Mouse (Mus musculus) lung, embryonic 16.5 days (tissue): ENCODE data around the gene Yeats2. TPM values are rescaled to one million over a fixed set of nuclear protein-coding genes. Genes with fewer than 3 reads are reported as not detected.

Source experiments
- ATAC-seq: fragments of 200-750 bp; cut with Nextera tagmentation; 2 replicates; pipeline ENCODE4 v1.8.0; 2017; ENCODE audit warnings: low read depth, mild to moderate bottlenecking, moderate library complexity
- H3K27ac ChIP-seq: fragments of 300-500 bp; sonication (generic); 2 replicates; pipeline ENCODE4 v1.5.1; 2014; ENCODE audit warnings: mild to moderate bottlenecking, control low read depth, low read length
- H3K27me3 ChIP-seq: fragments of 300-500 bp; sonication (generic); 2 replicates; pipeline ENCODE4 v1.6.1; 2014; ENCODE audit warnings: low read depth, low read length, mixed read lengths; ENCODE audit not compliant: control insufficient read depth, insufficient read depth
- H3K36me3 ChIP-seq: fragments of 300-500 bp; sonication (generic); 2 replicates; pipeline ENCODE4 v1.6.1; 2014; ENCODE audit warnings: low read length; ENCODE audit not compliant: control insufficient read depth, insufficient read depth
- H3K4me1 ChIP-seq: fragments of 300-500 bp; sonication (generic); replicated peaks from 2 replicates; pipeline ENCODE4 v1.6.1; 2014; ENCODE audit warnings: low read length, mixed read lengths; ENCODE audit not compliant: control insufficient read depth, insufficient read depth
- H3K4me2 ChIP-seq: fragments of 300-500 bp; sonication (generic); 2 replicates; pipeline ENCODE4 v1.6.1; 2014; ENCODE audit warnings: low read depth, low read length, control low read depth
- H3K4me3 ChIP-seq: fragments of 300-500 bp; sonication (generic); 2 replicates; pipeline ENCODE4 v1.5.1; 2014; ENCODE audit warnings: mild to moderate bottlenecking, low read length, control low read depth
- H3K9ac ChIP-seq: fragments of 300-500 bp; sonication (generic); 2 replicates; pipeline ENCODE4 v1.6.1; 2014; ENCODE audit warnings: low read length, control low read depth
- H3K9me3 ChIP-seq: fragments of 300-500 bp; sonication (generic); 2 replicates; pipeline ENCODE4 v1.6.1; 2016; ENCODE audit warnings: low read length; ENCODE audit not compliant: control insufficient read depth
- WGBS: fragments of 180-500 bp; shearing (Covaris S2); extraction: QIAGEN DNeasy Blood & Tissue Kit; methylation state at CpG from one replicate; pipeline ENCODE4 v1.1.7; 2014; 5-methylcytosine and 5-hydroxymethylcytosine counted together
- polyA plus RNA-seq: library from polyadenylated mRNA; unstranded; fragments of >200 nt; fragmentation: Nextera tagmentation; extraction: Ambion mirVana; gene quantifications from 2 replicates; pipeline ENCODE4 v1.2.1, GENCODE M21; 2015

Gene Yeats2
- polyA plus RNA-seq, result 29.7 and 31.4 TPM in 2 replicates

DNA sequence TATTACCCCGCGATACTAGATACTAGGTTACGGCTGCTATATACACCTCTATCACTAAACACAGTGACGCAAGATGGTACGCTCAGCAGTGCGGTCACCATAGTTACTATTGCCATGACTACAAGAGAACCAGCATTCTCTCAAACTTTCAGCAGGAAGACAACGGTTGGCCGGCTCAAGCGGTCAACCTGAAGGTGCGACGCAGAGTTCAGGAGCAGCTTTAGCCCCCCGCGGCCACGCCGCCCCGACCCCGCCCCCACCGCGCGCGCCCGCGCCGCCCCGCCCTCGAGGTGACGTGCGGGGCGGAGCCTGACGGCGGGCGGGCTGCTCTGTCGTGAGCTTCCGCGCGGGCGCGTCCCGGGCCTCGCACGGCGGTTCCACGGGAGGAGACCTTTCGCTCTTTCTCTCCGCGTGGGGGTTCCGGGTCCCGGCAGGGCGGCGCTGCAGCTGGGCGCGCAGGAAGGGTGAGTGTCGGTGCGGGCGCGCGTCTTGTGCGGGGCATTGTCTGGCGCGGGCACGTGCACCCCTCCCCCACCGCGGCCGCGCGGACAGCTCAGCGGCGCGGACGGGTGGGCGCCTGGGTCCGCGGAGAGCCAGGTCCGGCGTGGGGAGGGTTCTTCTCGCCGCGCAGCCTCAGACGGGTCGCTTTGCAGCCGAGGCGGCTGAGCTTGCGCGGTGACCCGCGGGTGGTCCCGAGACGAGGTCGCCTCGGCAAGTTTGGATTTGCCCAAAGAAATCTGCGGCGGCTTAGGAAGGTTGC lies at the start of gene Yeats2:
TSS of gene Yeats2 (plus strand) at position 292 of the 760 bp plus-strand sequence.
- H3K27me3 ChIP-seq, result no peaks in the 10 kb centered on the region
- peak within 1 kb of the TSS; percentile 72 for H3K4me3 ChIP-seq
- ATAC-seq, result peak; percentile 95
- H3K9ac ChIP-seq, result peak within 1 kb of the TSS; percentile 92
- no peaks in the 10 kb centered on the region for H3K36me3 ChIP-seq
- H3K27ac ChIP-seq, result peak within 1 kb of the TSS; percentile 87
- no peaks in the 10 kb centered on the region for H3K9me3 ChIP-seq
- peaks cover 13% of the 10 kb centered on the region for H3K4me1 ChIP-seq
- peak within 1 kb of the TSS; percentile 89 for H3K4me2 ChIP-seq
- under 1% methylated on average over 84 of the region's 92 CpGs for WGBS

- no peak overlapping the region for H3K4me2 ChIP-seq
- H3K4me3 ChIP-seq, result no peak overlapping the region
- H3K9me3 ChIP-seq, result no peaks in the 10 kb centered on the region
- peaks cover 3% of the 10 kb centered on the region; the same call in 1 of the 2 replicates for H3K4me1 ChIP-seq
- ATAC-seq, result no peak
- 74% methylated on average over 2 of the region's 2 CpGs for WGBS
- H3K36me3 ChIP-seq, result no peaks in the 10 kb centered on the region
- no peak overlapping the region for H3K27ac ChIP-seq
- H3K27me3 ChIP-seq, result no peaks in the 10 kb centered on the region
- no peak overlapping the region for H3K9ac ChIP-seq
These were observed 44.9 kb upstream of the Yeats2 start for GRCm38 (mm10) chr16:20095966-20096365.

DNA sequence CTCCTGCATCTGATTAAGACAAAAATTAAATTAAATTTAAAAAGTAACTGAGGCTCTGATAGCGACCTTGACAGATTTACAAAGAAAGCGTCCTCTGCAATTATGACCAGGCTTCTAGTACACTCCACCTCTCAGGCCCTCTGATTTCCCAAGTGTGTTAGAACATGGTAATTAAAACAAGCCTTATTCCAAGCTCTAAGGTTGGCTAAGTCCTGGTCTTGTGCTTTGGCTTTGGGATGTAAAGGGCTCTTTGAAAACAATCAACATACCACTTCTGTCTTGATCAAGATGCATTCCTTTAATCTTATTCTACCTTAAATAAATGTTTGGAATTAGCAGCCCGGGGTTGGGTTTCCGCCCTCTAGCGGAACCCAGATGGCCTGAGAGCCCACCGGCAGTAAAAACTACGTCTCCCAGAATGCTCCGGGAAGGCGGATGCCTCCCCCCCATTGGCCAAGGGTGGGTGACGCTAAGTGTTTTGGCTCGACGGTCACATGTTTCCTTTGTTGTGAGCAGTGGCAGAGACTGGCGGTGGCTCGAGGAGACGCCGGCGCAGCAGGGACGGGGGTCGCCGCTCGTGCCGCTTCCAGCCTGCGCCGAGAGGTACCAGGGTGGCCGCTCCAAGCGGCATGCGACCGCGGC lies 43.7 kb upstream of the Yeats2 start, which contains the start of gene Klhl24:
TSS of gene Klhl24 (plus strand) at position 474 of the 642 bp plus-strand sequence.
- Histone ChIP-seq H3K4me3 (peak within 1 kb of the TSS; percentile 100), H3K4me1 (peaks cover 3% of the 10 kb centered on the region; the same call in 1 of the 2 replicates), H3K27ac (peak within 1 kb of the TSS; percentile 100), H3K4me2 (peak within 1 kb of the TSS; percentile 65), H3K27me3 (no peaks in the 10 kb centered on the region), H3K36me3 (no peaks in the 10 kb centered on the region), H3K9ac (peak within 1 kb of the TSS; percentile 97), H3K9me3 (no peaks in the 10 kb centered on the region)
- peak; percentile 95 for ATAC-seq
- WGBS, result 1% methylated on average over 26 of the region's 29 CpGs

DNA sequence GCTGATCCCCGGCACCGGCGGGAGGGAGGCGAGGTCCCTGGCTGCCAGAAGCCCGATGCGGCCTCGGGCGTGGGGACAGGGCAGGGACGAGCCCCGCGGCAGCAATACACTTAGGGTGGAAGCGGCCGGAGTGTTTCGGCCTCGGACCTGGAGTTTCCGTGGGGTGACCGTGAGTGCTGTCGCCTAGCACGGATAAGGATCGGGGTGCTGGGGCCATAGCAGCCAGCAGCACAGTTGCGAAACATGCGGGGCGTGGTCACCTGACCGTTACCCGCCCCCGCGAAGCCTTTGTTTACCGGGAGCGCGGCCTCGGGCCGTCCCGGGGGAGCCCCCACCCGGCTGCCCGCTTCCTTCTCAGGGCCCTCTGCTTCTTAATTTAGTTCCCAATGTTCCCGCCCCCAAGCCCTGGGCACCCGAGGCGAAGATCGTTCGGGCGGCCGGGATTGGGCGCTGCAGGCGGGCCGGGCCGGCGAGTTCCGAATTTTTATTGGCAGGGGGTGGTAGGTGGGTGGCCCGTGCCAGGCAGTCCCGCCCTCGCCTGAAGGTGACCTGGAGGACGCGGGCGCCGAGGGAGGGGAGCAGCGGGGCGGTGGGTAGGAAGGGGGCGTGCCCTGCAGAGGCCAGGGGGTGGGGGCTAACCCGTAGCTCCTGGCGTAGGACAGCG lies 43.0 kb upstream of the Yeats2 start:
- under 1% methylated on average over 60 of the region's 61 CpGs for WGBS
- Histone ChIP-seq H3K9me3 (no peaks in the 10 kb centered on the region), H3K27ac (peak overlapping the region; percentile 100), H3K4me2 (peak overlapping the region; percentile 65), H3K9ac (peak overlapping the region; percentile 97), H3K36me3 (0 out of 2 replicates have a peak, but pooled peaks cover 4% of the 10 kb centered on the region), H3K4me1 (peaks cover 3% of the 10 kb centered on the region; the same call in 1 of the 2 replicates), H3K27me3 (no peaks in the 10 kb centered on the region), H3K4me3 (peak overlapping the region; percentile 100)
- peak; percentile 94 for ATAC-seq

- H3K4me1 ChIP-seq, result peaks cover 3% of the 10 kb centered on the region; the same call in 1 of the 2 replicates
- no peaks in the 10 kb centered on the region for H3K27me3 ChIP-seq
- H3K4me3 ChIP-seq, result peak overlapping the region; percentile 100
- H3K27ac ChIP-seq, result peak overlapping the region; percentile 100
- H3K36me3 ChIP-seq, result peaks cover 8% of the 10 kb centered on the region
- no peak for ATAC-seq
- WGBS, result 5% methylated on average over 4 of the region's 4 CpGs
- H3K9me3 ChIP-seq, result peaks cover under 1% of the 10 kb centered on the region
- H3K9ac ChIP-seq, result peak overlapping the region; percentile 97
- H3K4me2 ChIP-seq, result peak overlapping the region; percentile 65
These were observed 42.5 kb upstream of the Yeats2 start for GRCm38 (mm10) chr16:20098375-20098727.

DNA sequence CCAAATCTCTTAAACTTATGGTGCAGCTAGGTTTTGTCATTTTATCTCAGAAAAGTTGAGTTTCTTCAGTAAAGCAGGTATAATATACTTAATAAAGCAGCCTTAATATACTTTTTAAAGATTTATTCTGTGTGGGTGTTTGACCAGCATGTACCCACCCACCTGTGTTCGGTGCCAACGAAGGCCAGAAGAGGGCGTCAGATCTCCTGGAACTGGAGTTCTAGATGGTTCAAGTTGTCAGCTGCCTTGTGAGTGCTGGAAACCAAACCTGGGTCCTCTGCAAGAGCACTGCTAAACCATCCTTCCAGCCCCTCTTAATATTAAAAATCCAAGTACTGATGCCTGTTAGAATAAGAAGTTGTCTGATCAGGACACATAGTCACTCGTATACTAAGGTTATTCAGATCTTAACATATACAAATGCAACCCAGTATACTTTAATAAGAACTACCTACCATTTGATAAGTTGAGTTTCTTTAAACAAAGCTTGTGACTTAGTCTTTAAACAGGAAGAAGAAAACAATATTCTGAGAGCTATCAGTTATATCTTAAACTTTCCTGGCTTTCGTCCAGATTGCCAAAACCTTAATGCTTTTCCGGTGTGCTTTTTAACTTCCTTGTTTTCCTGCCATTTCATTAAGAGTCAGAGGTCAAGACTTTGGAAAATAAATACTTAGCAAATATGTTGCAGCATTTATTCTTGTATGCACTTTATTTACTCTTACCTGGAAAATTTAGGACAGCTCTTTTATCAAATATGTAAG lies 41.8 kb upstream of the Yeats2 start:
- H3K4me1 ChIP-seq, result peaks cover 3% of the 10 kb centered on the region; the same call in 1 of the 2 replicates
- WGBS, result 75% methylated on average over 6 of the region's 6 CpGs
- no peak overlapping the region for H3K9ac ChIP-seq
- no peak for ATAC-seq
- no peak overlapping the region; the same call in 1 of the 2 replicates for H3K4me2 ChIP-seq
- peak overlapping the region; percentile 11; the same call in 1 of the 2 replicates for H3K4me3 ChIP-seq
- peaks cover 7% of the 10 kb centered on the region for H3K9me3 ChIP-seq
- H3K27me3 ChIP-seq, result no peaks in the 10 kb centered on the region
- 0 out of 2 replicates have a peak overlapping the region, but pooled peaks have one; percentile 16 for H3K27ac ChIP-seq
- peaks cover 15% of the 10 kb centered on the region for H3K36me3 ChIP-seq

DNA sequence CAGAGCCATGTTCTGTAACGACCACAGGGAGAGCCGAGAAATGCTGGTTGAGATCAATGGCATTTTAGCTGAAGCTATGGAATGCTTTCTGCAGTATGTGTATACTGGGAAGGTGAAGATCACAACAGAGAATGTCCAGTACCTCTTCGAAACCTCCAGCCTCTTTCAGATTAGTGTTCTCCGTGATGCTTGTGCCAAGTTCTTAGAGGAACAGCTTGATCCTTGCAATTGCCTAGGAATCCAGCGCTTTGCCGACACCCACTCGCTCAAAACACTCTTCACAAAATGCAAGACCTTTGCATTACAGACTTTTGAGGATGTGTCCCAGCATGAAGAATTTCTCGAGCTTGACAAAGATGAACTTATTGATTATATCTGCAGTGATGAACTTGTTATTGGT lies 33.9 kb upstream of the Yeats2 start:
- H3K36me3 ChIP-seq, result peaks cover 49% of the 10 kb centered on the region
- H3K4me2 ChIP-seq, result no peak overlapping the region
- H3K4me1 ChIP-seq, result no peaks in the 10 kb centered on the region

GRCm38 (mm10) chr16:20108961-20109360 lies 31.9 kb upstream of the Yeats2 start:
- no peak overlapping the region for H3K27ac ChIP-seq
- 93% methylated on average over 6 of the region's 6 CpGs for WGBS

More for the DNA sequence above, 33.9 kb upstream of the Yeats2 start:
- WGBS, result 90% methylated on average over 8 of the region's 8 CpGs
- H3K27me3 ChIP-seq, result no peaks in the 10 kb centered on the region
- no peak overlapping the region for H3K4me3 ChIP-seq
- H3K27ac ChIP-seq, result no peak overlapping the region
- H3K9ac ChIP-seq, result no peak overlapping the region
- no peak for ATAC-seq
- peaks cover 9% of the 10 kb centered on the region for H3K9me3 ChIP-seq

More at GRCm38 (mm10) chr16:20108961-20109360, 31.9 kb upstream of the Yeats2 start:
- Histone ChIP-seq H3K4me2 (no peak overlapping the region), H3K4me1 (no peaks in the 10 kb centered on the region; the same call in 1 of the 2 replicates), H3K36me3 (peaks cover 35% of the 10 kb centered on the region), H3K27me3 (no peaks in the 10 kb centered on the region), H3K4me3 (no peak overlapping the region), H3K9me3 (peaks cover 3% of the 10 kb centered on the region; the same call in 1 of the 2 replicates), H3K9ac (no peak overlapping the region)
- no peak for ATAC-seq
